Mouse (Mus musculus): ENCODE data around the gene Caly. TPM values are rescaled to one million over a fixed set of nuclear protein-coding genes. Genes with fewer than 3 reads are reported as not detected.

Gene Caly
- polyA plus RNA-seq, 1 experiment = 4.6 TPM

- Histone ChIP-seq H3K27ac (ENCODE audit: control insufficient read depth, insufficient read depth, low read depth, low read length) (peak within 1 kb of the TSS; percentile 87), H3K4me3 (ENCODE audit: control insufficient read depth, low read depth, low read length) (peak within 1 kb of the TSS; percentile 94), H3K27me3 (ENCODE audit: control insufficient read depth, insufficient read depth, low read length) (no peaks in the 10 kb centered on the region), H3K4me1 (ENCODE audit: control insufficient read depth, insufficient read depth, low read length) (peaks cover 6% of the 10 kb centered on the region), H3K36me3 (ENCODE audit: control insufficient read depth, insufficient read depth, low read length) (peaks cover 2% of the 10 kb centered on the region)
- TF ChIP-seq POLR2A (IDR thresholded peaks at IDR 0.05; ENCODE audit: control insufficient read depth, low read depth, low read length) (peak; percentile 88), CTCF (IDR thresholded peaks at IDR 0.05; ENCODE audit: control insufficient read depth, insufficient read depth, insufficient replicate concordance, low read depth, low read length) (no peak)
Measured at GRCm38 (mm10) chr7:140036281-140037170, 45.8 kb downstream of the Caly start, which contains the start of the genes Zfp511 and Tubgcp2. TSS of gene Zfp511 (plus strand) at chr7:140036391. TSS of gene Tubgcp2 (minus strand) at chr7:140036669.

GRCm38 (mm10) chr7:140035456-140035855 is 46.9 kb downstream of the Caly start:
- TF ChIP-seq CTCF (IDR thresholded peaks at IDR 0.05; ENCODE audit: control insufficient read depth, insufficient read depth, insufficient replicate concordance, low read depth, low read length) = no peak
- TF ChIP-seq POLR2A (IDR thresholded peaks at IDR 0.05; ENCODE audit: control insufficient read depth, low read depth, low read length) = no peak
- no peaks in the 10 kb centered on the region for H3K27me3 ChIP-seq (ENCODE audit: control insufficient read depth, insufficient read depth, low read length)
- peaks cover 6% of the 10 kb centered on the region for H3K4me1 ChIP-seq (ENCODE audit: control insufficient read depth, insufficient read depth, low read length)
- H3K4me3 ChIP-seq (ENCODE audit: control insufficient read depth, low read depth, low read length) = peak overlapping the region; percentile 94
- peaks cover 2% of the 10 kb centered on the region for H3K36me3 ChIP-seq (ENCODE audit: control insufficient read depth, insufficient read depth, low read length)
- no peak overlapping the region for H3K27ac ChIP-seq (ENCODE audit: control insufficient read depth, insufficient read depth, low read depth, low read length)

- Histone ChIP-seq H3K27me3 (ENCODE audit: control insufficient read depth, insufficient read depth, low read length) (no peaks in the 10 kb centered on the region), H3K4me1 (ENCODE audit: control insufficient read depth, insufficient read depth, low read length) (peaks cover 6% of the 10 kb centered on the region), H3K36me3 (ENCODE audit: control insufficient read depth, insufficient read depth, low read length) (peaks cover 5% of the 10 kb centered on the region), H3K27ac (ENCODE audit: control insufficient read depth, insufficient read depth, low read depth, low read length) (no peak overlapping the region), H3K4me3 (ENCODE audit: control insufficient read depth, low read depth, low read length) (no peak overlapping the region)
- TF ChIP-seq POLR2A (IDR thresholded peaks at IDR 0.05; ENCODE audit: control insufficient read depth, low read depth, low read length) (no peak), CTCF (IDR thresholded peaks at IDR 0.05; ENCODE audit: control insufficient read depth, insufficient read depth, insufficient replicate concordance, low read depth, low read length) (no peak)
Measured at GRCm38 (mm10) chr7:140033386-140033785, 49.0 kb downstream of the Caly start.

GRCm38 (mm10) chr7:140032366-140032765 is 50.0 kb downstream of the Caly start:
- H3K36me3 ChIP-seq (ENCODE audit: control insufficient read depth, insufficient read depth, low read length) = peaks cover 5% of the 10 kb centered on the region
- TF ChIP-seq CTCF (IDR thresholded peaks at IDR 0.05; ENCODE audit: control insufficient read depth, insufficient read depth, insufficient replicate concordance, low read depth, low read length) (no peak), POLR2A (IDR thresholded peaks at IDR 0.05; ENCODE audit: control insufficient read depth, low read depth, low read length) (no peak)

GRCm38 (mm10) chr7:140031771-140032170 is 50.6 kb downstream of the Caly start:
- Histone ChIP-seq H3K4me3 (ENCODE audit: control insufficient read depth, low read depth, low read length) (no peak overlapping the region), H3K4me1 (ENCODE audit: control insufficient read depth, insufficient read depth, low read length) (peaks cover 1% of the 10 kb centered on the region), H3K36me3 (ENCODE audit: control insufficient read depth, insufficient read depth, low read length) (peaks cover 5% of the 10 kb centered on the region), H3K27ac (ENCODE audit: control insufficient read depth, insufficient read depth, low read depth, low read length) (no peak overlapping the region), H3K27me3 (ENCODE audit: control insufficient read depth, insufficient read depth, low read length) (no peaks in the 10 kb centered on the region)
- TF ChIP-seq CTCF (IDR thresholded peaks at IDR 0.05; ENCODE audit: control insufficient read depth, insufficient read depth, insufficient replicate concordance, low read depth, low read length) = no peak
- no peak for TF ChIP-seq POLR2A (IDR thresholded peaks at IDR 0.05; ENCODE audit: control insufficient read depth, low read depth, low read length)

More at GRCm38 (mm10) chr7:140032366-140032765, 50.0 kb downstream of the Caly start:
- no peak overlapping the region for H3K4me3 ChIP-seq (ENCODE audit: control insufficient read depth, low read depth, low read length)
- peaks cover 6% of the 10 kb centered on the region for H3K4me1 ChIP-seq (ENCODE audit: control insufficient read depth, insufficient read depth, low read length)
- H3K27ac ChIP-seq (ENCODE audit: control insufficient read depth, insufficient read depth, low read depth, low read length) = no peak overlapping the region
- H3K27me3 ChIP-seq (ENCODE audit: control insufficient read depth, insufficient read depth, low read length) = no peaks in the 10 kb centered on the region

Other genes starting within 250 kb of the Caly start
- gene Adgra1, start 248.4 kb downstream of the Caly start, polyA plus RNA-seq (2012; rRNA removed) = 0.43 and 0.48 TPM in 2 replicates
- 3.6 and 3.9 TPM in 2 replicates for gene Kndc1, start 187.9 kb downstream of the Caly start, polyA plus RNA-seq (2012; rRNA removed)
- 1.5 and 2.1 TPM in 2 replicates for gene Utf1, start 138.8 kb downstream of the Caly start, polyA plus RNA-seq (2012; rRNA removed)
- gene 6430531B16Rik, start 103.8 kb downstream of the Caly start, polyA plus RNA-seq (2012; rRNA removed) = 108 and 114 TPM in 2 replicates
- 6.9 and 7.0 TPM in 2 replicates for gene Adam8, start 90.0 kb downstream of the Caly start, polyA plus RNA-seq (2012; rRNA removed)
- gene Zfp511, start 46.2 kb downstream of the Caly start, polyA plus RNA-seq (2012; rRNA removed) = 57.7 and 58.9 TPM in 2 replicates
- gene Tubgcp2, start 45.9 kb downstream of the Caly start, polyA plus RNA-seq (2012; rRNA removed) = 60.3 and 67.5 TPM in 2 replicates
- gene Msx3, start 33.5 kb downstream of the Caly start, polyA plus RNA-seq (2012; rRNA removed) = 0.12 TPM in 1 of 2 replicates, not detected in the other
- 0.73 and 1.4 TPM in 2 replicates for gene Prap1, start 10.8 kb upstream of the Caly start, polyA plus RNA-seq (2012; rRNA removed)
- 2.1 and 2.7 TPM in 2 replicates for gene Fuom, start 19.9 kb upstream of the Caly start, polyA plus RNA-seq (2012; rRNA removed)
- 3.0 and 4.2 TPM in 2 replicates for gene Paox, start 33.3 kb upstream of the Caly start, polyA plus RNA-seq (2012; rRNA removed)
- gene Echs1, start 33.9 kb upstream of the Caly start, polyA plus RNA-seq (2012; rRNA removed) = 22.0 and 24.2 TPM in 2 replicates
- gene Mtg1, start 55.0 kb upstream of the Caly start, polyA plus RNA-seq (2012; rRNA removed) = 10.7 and 11.3 TPM in 2 replicates
- gene Sprn, start 72.3 kb upstream of the Caly start, polyA plus RNA-seq (2012; rRNA removed) = 0.13 and 0.30 TPM in 2 replicates
- not detected in 2 replicates for gene Olfr522, start 82.2 kb upstream of the Caly start, polyA plus RNA-seq (2012; rRNA removed)
- not detected in 2 replicates for gene Olfr523, start 90.7 kb upstream of the Caly start, polyA plus RNA-seq (2012; rRNA removed)
- gene Olfr524, start 123.4 kb upstream of the Caly start, polyA plus RNA-seq (2012; rRNA removed) = not detected in 2 replicates
- gene Cd163l1, start 135.7 kb upstream of the Caly start, polyA plus RNA-seq (2012; rRNA removed) = 0.02 and 0.28 TPM in 2 replicates
- gene 5830411N06Rik, start 164.7 kb upstream of the Caly start, polyA plus RNA-seq (2012; rRNA removed) = 0.13 and 0.19 TPM in 2 replicates
- not detected in 2 replicates for gene Olfr525, start 238.3 kb upstream of the Caly start, polyA plus RNA-seq (2012; rRNA removed)